Mouse (Mus musculus) gastrocnemius, postnatal 4 days (tissue): ENCODE data around the gene Stox2. TPM values are rescaled to one million over a fixed set of nuclear protein-coding genes. Genes with fewer than 3 reads are reported as not detected.

Source experiments
- DNase-seq, 2 experiments: peaks; one replicate each; pipeline ENCODE4 v3.0.0; 2021 to 2022; ENCODE audit warnings: low spot score in 2 of 2, mixed read lengths in 2 of 2
- total RNA-seq, 2 experiments: library from RNA; stranded (reverse); gene quantifications; 2 replicates each; pipeline ENCODE4 v1.2.3; 2021

Gene Stox2
- total RNA-seq, 2 experiments from 2014 or later = 15.8 to 16.8 TPM

DNA sequence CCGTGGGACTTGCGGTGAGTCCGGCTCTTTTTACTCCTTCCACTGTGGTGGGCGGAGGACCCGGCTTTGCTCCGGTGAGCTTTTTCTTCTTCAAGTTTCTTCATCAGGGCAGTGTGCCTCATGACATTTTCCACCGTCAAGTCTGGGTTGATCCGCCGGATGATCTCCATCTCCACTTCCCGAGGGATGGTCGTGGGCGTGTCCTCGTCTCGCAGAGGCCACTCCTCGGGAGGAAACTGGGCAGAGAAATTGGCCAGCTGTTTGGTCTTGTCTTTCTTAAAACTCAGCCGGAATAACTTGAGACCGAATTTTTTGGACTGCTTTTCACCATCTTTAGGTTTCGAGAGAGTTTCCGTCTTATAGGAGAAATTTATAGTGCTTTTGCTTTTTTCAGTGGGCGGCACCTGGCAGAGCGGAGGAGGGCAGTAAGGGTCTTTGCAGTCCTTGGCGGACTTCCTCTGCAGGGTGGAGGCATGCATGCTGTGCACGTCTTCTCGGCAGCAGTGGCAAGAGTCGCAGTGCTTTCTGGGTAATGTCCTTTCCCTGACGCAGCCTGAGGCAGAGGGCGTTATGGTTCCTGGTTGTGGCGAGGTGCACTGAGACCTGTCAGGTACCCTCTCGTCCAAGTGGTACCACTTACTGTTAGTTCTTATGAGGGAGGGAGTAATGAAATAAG lies 252.7 kb downstream of the Stox2 start:
- DNase-seq = no peak

DNA sequence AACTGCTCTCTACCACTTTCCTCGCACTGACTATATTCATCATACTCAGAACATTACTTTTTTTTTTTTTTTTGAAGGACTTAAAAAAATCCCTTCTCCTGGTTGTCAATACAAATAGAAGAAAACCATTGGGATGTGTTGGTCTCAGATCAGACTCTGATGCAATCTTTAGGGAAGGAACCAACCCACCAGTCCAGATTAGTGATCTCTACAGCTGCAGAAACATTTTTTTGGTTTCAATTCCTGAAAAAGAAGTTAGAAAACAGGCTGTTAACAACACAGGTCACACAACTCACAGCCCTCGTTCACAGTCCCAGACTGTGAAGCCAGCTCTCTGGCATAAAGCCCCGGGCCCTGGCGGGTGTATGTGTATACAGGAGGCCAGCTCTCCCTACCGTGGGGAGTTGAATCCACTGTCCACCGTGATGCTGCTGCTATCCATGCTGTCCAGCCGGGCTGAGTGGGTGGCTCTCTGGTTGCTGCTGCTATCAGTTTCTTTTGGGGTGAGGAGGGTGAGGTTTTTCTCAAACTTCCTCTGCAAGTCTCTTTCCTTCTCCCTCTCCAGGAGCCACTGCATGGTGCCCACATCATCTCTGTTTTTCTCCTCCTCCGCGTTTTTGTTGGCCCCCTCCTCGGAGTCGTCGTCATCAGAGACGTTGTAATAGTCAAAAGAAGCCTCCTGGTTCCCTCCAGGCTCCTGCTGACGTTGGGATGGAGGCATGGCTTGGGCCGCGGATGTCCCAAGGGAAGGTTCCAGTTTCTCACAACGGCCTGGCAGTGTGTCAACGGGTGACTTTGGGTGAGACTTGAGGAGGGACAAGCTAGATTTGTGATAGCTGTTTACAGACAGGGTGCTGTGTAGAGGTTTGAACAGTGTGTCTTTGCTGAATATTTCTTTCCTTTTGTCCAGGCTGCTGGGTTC lies 254.5 kb downstream of the Stox2 start:
- DNase-seq = peak in 1 of 2 experiments; percentile 41

DNA sequence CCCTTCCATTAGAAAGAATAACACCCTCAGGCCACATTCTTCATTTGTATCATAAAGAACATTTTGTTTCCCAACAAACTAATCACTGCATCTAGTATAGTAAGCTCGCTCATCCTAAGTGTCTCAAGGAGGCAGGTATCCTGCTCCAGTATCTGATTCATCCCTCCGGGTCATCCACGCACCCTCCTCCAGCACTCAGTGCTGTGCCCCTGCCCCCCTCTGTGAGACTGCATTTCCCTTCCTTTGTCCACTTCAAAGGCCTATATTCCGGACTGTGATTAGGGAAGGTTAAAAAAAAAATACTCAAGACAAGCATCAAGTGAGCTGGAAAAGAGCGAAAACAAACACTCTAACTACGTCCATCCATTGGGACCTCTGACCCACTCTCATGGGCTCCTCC lies 260.8 kb downstream of the Stox2 start:
- DNase-seq = no peak

DNA sequence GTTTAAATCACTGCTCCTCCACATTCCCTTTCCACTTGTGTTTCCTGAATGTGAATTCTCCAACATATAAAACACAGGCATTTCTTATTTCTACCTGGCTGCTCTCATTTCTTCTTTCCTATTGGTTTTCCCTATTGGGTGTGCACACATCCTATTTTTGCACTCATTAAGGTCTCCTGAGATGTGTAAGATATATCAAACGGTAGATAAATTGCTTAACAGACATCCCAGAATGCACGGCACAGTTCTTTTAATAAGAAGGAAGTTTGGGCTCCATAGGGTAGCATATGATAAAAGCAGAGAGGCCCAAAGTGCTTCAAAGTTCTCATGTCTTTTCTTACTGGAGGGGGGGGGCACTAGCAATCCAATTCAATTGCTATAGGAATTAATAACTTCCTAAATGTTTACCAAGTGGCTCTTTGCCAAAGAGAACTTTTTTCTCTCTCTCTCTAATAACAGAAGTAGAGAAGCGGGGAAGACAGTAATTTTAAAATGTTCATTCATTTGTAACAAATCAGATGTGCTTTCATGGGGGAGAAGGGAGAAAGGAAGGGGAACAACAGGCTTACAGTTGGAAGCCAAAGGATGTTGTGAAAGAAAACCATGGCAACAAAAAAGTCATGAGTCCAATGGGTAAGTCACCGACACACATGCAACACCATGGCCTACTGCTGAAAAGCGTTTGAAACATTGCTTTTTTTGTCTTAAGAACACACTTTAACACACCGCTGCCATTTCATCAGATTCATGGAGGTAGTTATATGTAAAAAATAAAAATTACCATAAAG lies 263.2 kb downstream of the Stox2 start:
- DNase-seq = no peak

DNA sequence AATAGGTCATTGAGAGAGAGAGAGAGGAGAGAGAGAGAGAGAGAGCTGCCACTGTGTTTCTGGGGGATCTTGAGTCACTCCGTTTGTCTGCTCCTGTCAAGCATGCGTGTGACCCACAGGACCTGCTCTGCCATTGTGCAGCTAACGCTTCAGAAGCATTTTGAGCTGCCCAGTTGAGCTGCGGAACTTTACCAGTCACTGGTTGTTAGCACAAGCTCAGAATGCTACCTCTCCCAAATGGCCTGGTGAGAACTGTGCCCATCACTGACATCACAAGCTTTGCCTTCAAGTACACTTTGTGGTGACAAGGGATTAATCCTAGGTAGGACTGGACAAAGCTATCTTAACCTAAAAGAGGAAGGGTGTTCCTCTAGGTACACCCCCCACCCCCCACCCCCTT lies 263.9 kb downstream of the Stox2 start:
- DNase-seq = no peak

DNA sequence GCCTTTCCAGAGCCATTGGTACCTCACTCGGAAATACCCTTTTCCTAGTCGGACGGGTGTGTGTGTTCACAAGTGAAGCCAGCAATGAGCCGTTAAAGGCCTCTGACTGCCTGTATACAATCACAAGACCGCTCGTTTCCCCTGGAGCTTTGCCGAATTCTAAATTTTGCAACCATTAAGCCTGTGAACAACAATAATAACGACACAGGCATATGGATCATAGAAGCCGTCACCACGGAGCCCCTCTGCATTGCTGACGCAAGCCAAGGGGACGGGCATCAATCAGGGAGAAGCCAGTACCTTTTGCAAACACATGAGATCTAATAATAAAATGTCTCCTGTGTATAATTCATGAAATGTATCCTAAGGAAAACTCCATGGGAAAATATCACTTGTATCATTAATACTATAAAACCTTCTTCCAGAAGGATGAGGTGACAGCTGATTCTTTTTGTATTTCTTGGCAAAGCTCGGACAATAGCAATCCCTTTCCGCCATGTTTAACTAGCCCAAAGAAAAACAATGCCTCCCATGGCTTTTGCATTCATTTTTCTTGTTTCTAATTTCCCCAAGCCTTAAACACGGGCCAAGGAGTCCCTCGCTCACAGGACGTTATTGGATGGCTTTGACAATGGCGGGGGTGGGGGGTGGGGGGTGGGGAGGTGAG lies 265.0 kb downstream of the Stox2 start:
- DNase-seq = no peak

DNA sequence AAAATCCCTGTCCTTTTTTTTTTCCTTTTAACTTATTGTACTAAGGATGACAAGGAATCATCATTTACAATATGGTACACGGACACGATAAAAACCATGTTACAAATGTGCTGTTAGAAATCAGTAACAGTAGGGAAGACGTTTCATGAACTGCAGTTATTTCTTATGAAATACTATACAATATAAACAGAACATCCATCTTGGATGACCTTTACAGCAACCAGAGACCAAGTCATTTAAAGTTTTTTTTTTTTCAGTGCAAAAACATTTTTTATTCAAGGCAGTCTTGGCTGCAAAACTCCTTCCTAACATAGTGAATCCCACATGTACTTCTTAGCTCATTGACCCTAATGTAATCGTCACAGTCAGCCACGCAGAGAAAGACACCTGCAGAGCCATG lies 266.0 kb downstream of the Stox2 start:
- no peak for DNase-seq

DNA sequence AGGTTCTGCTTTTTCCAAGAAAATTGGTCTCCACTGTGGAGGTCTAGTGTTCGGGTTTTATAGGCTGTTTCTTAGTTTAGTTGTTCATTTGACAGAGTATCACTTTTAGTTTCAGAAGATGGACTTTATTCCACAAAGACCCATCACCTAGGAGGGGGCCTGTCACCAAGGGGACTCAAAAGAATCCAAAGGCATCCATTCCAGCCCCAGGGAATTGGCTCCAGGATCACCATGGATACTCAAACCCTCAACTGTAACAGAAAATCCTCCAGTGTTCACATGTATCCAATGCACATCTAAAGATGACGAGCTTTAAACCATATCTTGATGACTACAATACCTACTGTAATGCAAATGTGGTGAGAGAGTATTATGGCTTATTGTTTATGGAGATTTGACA lies 267.4 kb downstream of the Stox2 start:
- no peak for DNase-seq

DNA sequence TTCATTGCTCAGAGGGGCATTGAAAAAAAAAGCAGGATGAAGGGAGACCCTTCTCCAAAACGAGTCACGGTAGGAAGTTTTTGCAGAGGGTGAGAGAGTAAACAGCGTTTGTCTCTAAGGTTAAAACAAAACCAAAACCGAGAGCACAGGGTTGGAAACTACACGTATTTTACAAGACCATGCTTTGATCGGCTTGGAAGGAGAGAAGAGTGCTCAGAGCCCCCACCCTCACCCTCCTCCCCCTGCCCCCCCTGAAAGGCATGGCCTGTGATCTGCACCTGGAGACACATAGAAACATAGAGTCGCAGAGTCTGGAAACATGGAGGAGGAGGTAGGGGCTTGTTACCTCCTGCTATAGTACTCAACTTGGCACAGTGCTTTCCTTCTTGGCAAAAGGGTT lies 272.3 kb downstream of the Stox2 start:
- DNase-seq = no peak

DNA sequence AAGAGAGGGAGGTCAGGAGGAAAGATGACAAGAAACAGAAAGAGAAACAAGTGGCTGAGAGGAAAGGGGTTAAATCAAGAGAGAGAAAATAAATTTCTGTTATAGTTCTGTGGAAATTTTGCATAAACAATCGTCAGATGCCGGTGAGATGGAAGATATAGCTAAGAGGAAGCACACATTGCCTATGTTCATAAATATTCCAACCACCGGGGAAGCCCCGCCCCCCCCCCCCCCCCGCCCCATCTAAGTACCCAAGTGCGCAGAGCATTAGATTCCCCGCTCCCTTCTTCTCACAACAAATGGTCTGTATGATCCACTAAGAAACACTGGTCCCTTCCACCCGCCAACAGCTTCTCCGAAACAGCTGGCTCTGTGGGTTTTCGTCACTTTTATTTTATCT lies 273.3 kb downstream of the Stox2 start:
- DNase-seq = no peak

DNA sequence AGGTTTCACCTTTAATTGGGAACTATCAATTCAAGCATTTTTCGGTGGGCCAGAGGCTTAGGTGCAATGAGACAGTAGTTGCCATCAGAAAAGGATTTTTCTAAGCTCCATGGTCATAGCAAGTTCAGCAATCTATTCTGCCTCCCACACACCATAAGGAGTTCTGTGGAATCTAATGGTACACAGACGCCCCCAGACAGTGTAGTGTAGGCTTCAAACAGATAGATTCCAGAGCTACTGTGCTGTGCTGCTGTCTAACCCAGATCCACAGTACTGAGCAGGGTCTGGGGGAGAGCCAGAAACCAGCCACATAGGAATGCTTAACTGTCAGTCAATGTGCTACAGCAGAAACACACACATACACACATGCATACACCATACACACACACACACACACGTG lies 285.5 kb downstream of the Stox2 start:
- DNase-seq = no peak

DNA sequence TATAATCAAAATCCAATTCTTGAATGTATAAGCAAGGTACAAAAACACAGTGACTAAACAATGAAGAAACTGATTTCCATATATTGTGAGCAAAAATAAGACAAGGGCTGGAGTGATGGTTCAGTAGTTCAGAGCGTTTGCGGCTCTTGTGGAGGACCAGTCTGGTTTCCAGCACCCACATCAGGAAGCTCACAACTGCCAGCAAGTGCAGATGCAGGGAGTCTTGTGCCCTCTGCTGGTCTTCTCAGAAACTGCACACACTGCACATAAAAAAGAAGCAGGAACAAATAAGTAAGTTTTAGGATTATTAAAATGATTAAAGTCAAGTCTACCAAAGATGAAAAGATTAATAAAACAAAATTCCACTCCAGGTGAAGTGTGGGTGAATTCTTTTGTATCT lies 291.6 kb downstream of the Stox2 start:
- DNase-seq = no peak

DNA sequence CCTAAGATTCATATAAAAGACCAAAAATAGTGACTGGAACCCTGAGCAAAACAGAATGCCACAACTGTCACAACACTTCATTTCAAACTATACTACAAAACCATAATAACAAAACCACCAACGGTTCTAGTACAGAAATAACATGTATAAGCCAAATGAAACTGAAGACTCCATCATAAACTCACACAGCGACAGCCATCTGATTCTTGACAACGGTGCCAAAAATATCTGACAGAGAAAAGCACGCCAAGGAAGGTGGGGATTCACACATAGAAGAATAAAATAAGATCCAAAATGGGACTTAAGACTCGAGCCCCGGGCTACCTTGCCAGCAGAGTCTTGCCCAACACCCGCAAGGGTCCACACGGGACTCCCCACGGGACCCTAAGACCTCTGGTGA lies 300.9 kb downstream of the Stox2 start:
- DNase-seq = no peak

DNA sequence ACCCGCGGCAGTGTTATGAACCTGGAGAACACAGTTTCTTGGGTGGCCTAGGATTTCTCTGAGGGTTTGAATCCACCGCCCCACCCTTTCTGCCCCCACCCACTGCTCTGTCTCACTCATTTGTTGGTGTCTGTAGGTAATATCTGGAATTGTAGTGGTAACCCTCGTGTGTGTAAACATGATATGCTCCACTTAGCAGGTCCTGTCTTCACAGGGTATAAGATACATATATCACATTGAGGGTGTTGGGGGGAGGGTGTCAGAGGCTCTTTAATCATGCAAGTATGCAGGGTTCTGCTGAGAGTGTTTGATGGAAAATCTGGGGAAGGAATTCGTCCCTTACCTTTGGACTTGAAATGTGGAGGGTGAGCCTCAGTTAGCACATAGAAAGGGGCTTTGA lies 310.1 kb downstream of the Stox2 start:
- DNase-seq = no peak

DNA sequence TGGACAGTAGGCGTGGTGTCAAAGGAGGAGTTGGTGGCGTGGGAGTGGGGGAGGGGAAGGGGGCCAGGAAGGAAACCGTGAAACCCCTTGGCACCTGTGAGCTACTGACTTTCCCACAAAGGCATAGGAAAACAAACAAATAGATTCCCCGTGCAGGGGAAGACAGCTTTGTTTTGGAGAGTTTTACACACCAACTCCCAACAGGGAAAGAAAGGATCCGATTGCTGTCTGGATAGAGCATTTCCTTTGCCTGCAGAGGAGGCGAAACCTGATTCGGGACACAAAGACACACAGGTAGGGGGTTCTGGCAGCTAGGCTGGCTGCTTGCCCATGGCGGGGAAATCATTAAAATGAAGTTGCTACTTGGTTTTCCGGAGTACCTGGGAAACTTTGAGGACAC lies 310.6 kb downstream of the Stox2 start:
- no peak for DNase-seq

DNA sequence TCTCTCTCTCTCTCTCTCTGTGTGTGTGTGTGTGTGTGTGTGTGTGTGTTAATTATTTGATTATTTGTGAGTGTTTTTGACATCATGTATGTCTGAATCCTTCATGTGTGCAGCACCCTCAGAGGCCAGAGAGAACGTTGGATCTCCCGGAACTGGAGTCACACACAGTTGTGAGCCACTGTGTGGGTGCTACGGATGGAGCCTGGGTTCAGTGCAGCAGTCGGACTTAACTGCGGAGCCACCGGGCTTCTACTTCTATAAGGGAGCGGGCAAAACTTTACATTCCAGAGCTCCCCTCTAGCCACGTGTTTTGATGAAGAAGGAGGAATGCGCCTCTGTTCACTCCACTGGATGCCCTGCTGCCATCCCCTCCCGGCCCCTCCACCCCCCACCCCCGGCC lies 311.4 kb downstream of the Stox2 start:
- no peak for DNase-seq

DNA sequence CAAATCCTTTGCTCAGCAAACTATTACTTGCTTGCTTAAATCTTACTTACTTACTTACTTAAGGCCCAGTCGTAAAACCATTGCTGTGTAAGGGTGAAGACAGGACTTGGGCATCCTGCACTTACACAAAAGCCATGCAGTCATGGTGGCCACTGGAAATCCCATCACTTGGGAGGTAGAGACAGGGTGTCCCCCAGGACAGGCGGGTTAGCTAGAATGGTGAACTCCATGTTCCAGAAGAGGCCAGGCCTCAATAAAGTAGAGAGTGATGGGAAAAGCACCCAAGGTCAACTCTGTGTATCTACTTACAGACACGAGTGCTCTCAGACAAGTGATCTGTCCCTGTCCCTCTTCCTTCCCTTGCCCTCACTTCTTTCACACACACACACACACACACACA lies 312.8 kb downstream of the Stox2 start:
- no peak for DNase-seq
